Mouse (Mus musculus): ENCODE data around the gene Col7a1.

Gene Col7a1

GRCm38 (mm10) chr9:108985710-108986109 lies 32.3 kb downstream of the Col7a1 start, which contains the start of gene Ucn2:
Gene Ucn2, plus strand, starts transcription at chr9:108986010.
- no peak for DNase-seq (ENCODE audit: low spot score in 2 of 2)

- DNase-seq (ENCODE audit: low spot score in 2 of 2), result no peak
These were observed 34.4 kb downstream of the Col7a1 start for GRCm38 (mm10) chr9:108987704-108988350.

- DNase-seq (ENCODE audit: low spot score in 2 of 2), result no peak
These were observed 36.5 kb downstream of the Col7a1 start for GRCm38 (mm10) chr9:108989802-108990461.

- no peak for DNase-seq (ENCODE audit: low spot score in 2 of 2)
These were observed 37.1 kb downstream of the Col7a1 start for GRCm38 (mm10) chr9:108990462-108990820.

- peak; percentile 90 to 96 for DNase-seq (ENCODE audit: low spot score in 2 of 2)
These were observed 38.2 kb downstream of the Col7a1 start, which contains the start of gene Pfkfb4 for GRCm38 (mm10) chr9:108991428-108992084. Gene Pfkfb4, plus strand, starts transcription at chr9:108991778.

- DNase-seq (ENCODE audit: low spot score in 2 of 2), result no peak
These were observed 38.7 kb downstream of the Col7a1 start for GRCm38 (mm10) chr9:108992085-108992469.

- DNase-seq (ENCODE audit: low spot score in 2 of 2), result no peak
These were observed 39.4 kb downstream of the Col7a1 start for GRCm38 (mm10) chr9:108992620-108993361.

- DNase-seq (ENCODE audit: low spot score in 2 of 2), result no peak
These were observed 43.0 kb downstream of the Col7a1 start for GRCm38 (mm10) chr9:108996411-108996810.

- no peak for DNase-seq (ENCODE audit: low spot score in 2 of 2)
These were observed 45.1 kb downstream of the Col7a1 start for GRCm38 (mm10) chr9:108998287-108999166.

GRCm38 (mm10) chr9:108999167-108999526 lies 45.8 kb downstream of the Col7a1 start:
- no peak for DNase-seq (ENCODE audit: low spot score in 2 of 2)

GRCm38 (mm10) chr9:109000726-109001125 lies 47.3 kb downstream of the Col7a1 start:
- peak in 1 of 2 experiments; percentile 56 for DNase-seq (ENCODE audit: low spot score in 2 of 2)

- DNase-seq (ENCODE audit: low spot score in 2 of 2), result no peak
These were observed 49.8 kb downstream of the Col7a1 start for GRCm38 (mm10) chr9:109003201-109003600.

GRCm38 (mm10) chr9:109007025-109007780 lies 53.8 kb downstream of the Col7a1 start:
- no peak for DNase-seq (ENCODE audit: low spot score in 2 of 2)

- DNase-seq (ENCODE audit: low spot score in 2 of 2), result no peak
These were observed 54.7 kb downstream of the Col7a1 start for GRCm38 (mm10) chr9:109008081-109008480.

- DNase-seq (ENCODE audit: low spot score in 2 of 2), result no peak
These were observed 55.7 kb downstream of the Col7a1 start for GRCm38 (mm10) chr9:109008994-109009635.

- DNase-seq (ENCODE audit: low spot score in 2 of 2), result no peak
These were observed 56.4 kb downstream of the Col7a1 start for GRCm38 (mm10) chr9:109009636-109010315.

- DNase-seq (ENCODE audit: low spot score in 2 of 2), result no peak
These were observed 56.9 kb downstream of the Col7a1 start for GRCm38 (mm10) chr9:109010316-109010690.

- no peak for DNase-seq (ENCODE audit: low spot score in 2 of 2)
These were observed 62.0 kb downstream of the Col7a1 start for GRCm38 (mm10) chr9:109015397-109015796.

GRCm38 (mm10) chr9:109016973-109017604 lies 63.7 kb downstream of the Col7a1 start:
- no peak for DNase-seq (ENCODE audit: low spot score in 2 of 2)

Data from frontal cortex, postnatal 10 days (tissue).